Mouse (Mus musculus) embryonic facial prominence, embryonic 12.5 days (tissue): ENCODE results near the gene Utrn. TPM values are rescaled to one million over a fixed set of nuclear protein-coding genes. Genes with fewer than 3 reads are reported as not detected.

Experiments used
- ATAC-seq: fragments of 200-750 bp; cut with Nextera tagmentation; 2 replicates; pipeline ENCODE4 v1.8.0; 2017; ENCODE audit not compliant: insufficient number of reproducible peaks, insufficient read depth, low FRiP score, low TSS enrichment
- H3K27ac ChIP-seq: fragments of 300-500 bp; sonication (generic); 2 replicates; pipeline ENCODE4 v1.5.1; 2016; ENCODE audit warnings: mild to moderate bottlenecking
- H3K27me3 ChIP-seq: fragments of 300-500 bp; sonication (generic); 2 replicates; pipeline ENCODE4 v1.6.1; 2016; ENCODE audit warnings: mild to moderate bottlenecking, moderate library complexity
- H3K36me3 ChIP-seq: fragments of 300-500 bp; sonication (generic); 2 replicates; pipeline ENCODE4 v1.6.1; 2016; ENCODE audit warnings: mild to moderate bottlenecking
- H3K4me1 ChIP-seq: fragments of 300-500 bp; sonication (generic); 2 replicates; pipeline ENCODE4 v1.6.1; 2016
- H3K4me2 ChIP-seq: fragments of 300-500 bp; sonication (generic); replicated peaks from 2 replicates; pipeline ENCODE4 v1.6.1; 2016; ENCODE audit warnings: mild to moderate bottlenecking, moderate library complexity
- H3K4me3 ChIP-seq: fragments of 300-500 bp; sonication (generic); 2 replicates; pipeline ENCODE4 v1.5.1; 2016; ENCODE audit warnings: mild to moderate bottlenecking
- H3K9ac ChIP-seq: fragments of 300-500 bp; sonication (generic); 2 replicates; pipeline ENCODE4 v1.6.1; 2016; ENCODE audit warnings: mild to moderate bottlenecking, moderate library complexity
- H3K9me3 ChIP-seq: fragments of 300-500 bp; sonication (generic); 2 replicates; pipeline ENCODE4 v1.6.1; 2016; ENCODE audit warnings: mild to moderate bottlenecking, moderate library complexity
- WGBS: fragments of 180-500 bp; shearing (Covaris S2); methylation state at CpG from one replicate; pipeline ENCODE4 v1.1.7; 2016; 5-methylcytosine and 5-hydroxymethylcytosine counted together
- polyA plus RNA-seq: library from polyadenylated mRNA; unstranded; fragments of >200 nt; fragmentation: Nextera tagmentation; extraction: Ambion mirVana; gene quantifications from 2 replicates; pipeline ENCODE4 v1.2.1, GENCODE M21; 2016

Utrn gene
- polyA plus RNA-seq, 1 experiment from 2014 or later: 78.8 TPM

GRCm38 (mm10) chr10:12853776-12854175 is 15.4 kb downstream of the Utrn start:
- H3K9me3 ChIP-seq: no peaks in the 10 kb centered on the region
- no peak overlapping the region for H3K27ac ChIP-seq
- H3K9ac ChIP-seq: no peak overlapping the region
- 64% methylated on average over 6 of the region's 6 CpGs for WGBS
- 0 out of 2 replicates have a peak, but pooled peaks cover 4% of the 10 kb centered on the region for H3K36me3 ChIP-seq
- no peak overlapping the region for H3K4me3 ChIP-seq
- no peak overlapping the region for H3K4me2 ChIP-seq
- no peaks in the 10 kb centered on the region for H3K27me3 ChIP-seq
- no peak for ATAC-seq
- H3K4me1 ChIP-seq: peaks cover 17% of the 10 kb centered on the region

- no peak for ATAC-seq
- no peak overlapping the region for H3K4me3 ChIP-seq
- 49% methylated on average over 7 of the region's 7 CpGs for WGBS
- H3K36me3 ChIP-seq: no peaks in the 10 kb centered on the region
- peaks cover 19% of the 10 kb centered on the region for H3K4me1 ChIP-seq
- H3K9ac ChIP-seq: no peak overlapping the region
- H3K4me2 ChIP-seq: no peak overlapping the region
- H3K27ac ChIP-seq: no peak overlapping the region
- no peaks in the 10 kb centered on the region for H3K9me3 ChIP-seq
- no peaks in the 10 kb centered on the region for H3K27me3 ChIP-seq
Observed at GRCm38 (mm10) chr10:12853196-12853620, 16.0 kb downstream of the Utrn start.

- Histone ChIP-seq H3K4me2 (no peak overlapping the region), H3K27me3 (no peaks in the 10 kb centered on the region), H3K9ac (no peak overlapping the region), H3K4me1 (peaks cover 19% of the 10 kb centered on the region), H3K36me3 (no peaks in the 10 kb centered on the region), H3K4me3 (no peak overlapping the region), H3K9me3 (no peaks in the 10 kb centered on the region), H3K27ac (no peak overlapping the region)
- 85% methylated on average over 15 of the region's 15 CpGs for WGBS
- ATAC-seq: no peak
Observed at GRCm38 (mm10) chr10:12852416-12853195, 16.6 kb downstream of the Utrn start.

DNA sequence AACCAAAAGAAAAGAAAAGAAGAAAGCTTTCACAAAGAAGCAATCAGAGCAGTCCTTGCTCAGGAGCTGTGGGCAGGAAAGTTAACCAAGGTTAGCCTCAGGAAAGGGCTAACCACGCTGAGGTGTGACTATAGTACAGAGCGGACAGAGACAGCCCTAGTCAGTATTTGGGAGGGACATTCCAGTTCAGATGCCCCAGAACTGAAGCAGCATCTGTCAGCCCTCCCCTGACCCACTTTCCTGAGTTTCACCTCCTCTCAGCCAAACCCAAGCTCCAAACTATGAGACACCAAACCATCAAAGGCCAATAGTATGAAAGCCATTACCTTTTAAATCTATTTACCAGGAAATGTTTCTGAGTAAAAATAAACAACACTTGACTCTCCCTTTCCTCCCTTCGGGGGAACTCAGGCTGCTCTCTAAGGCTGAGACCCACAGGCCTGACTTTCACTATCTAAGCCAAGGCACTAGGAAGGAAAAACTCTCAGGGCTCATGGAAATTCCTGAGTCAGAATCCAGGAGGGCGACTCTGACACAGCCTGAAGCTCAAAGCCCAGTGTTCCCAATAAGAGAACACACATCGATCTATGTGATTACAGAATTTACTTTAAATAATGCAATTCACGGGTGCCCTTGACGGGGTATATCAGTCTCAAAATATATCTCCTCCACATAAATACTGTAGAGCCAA is 18.2 kb downstream of the Utrn start:
- no peaks in the 10 kb centered on the region for H3K27me3 ChIP-seq
- 76% methylated on average over 7 of the region's 7 CpGs for WGBS
- H3K9me3 ChIP-seq: no peaks in the 10 kb centered on the region
- H3K36me3 ChIP-seq: 0 out of 2 replicates have a peak, but pooled peaks cover 5% of the 10 kb centered on the region
- H3K4me2 ChIP-seq: no peak overlapping the region
- H3K4me1 ChIP-seq: peaks cover 19% of the 10 kb centered on the region
- no peak overlapping the region for H3K9ac ChIP-seq
- H3K4me3 ChIP-seq: no peak overlapping the region
- no peak for ATAC-seq
- H3K27ac ChIP-seq: no peak overlapping the region

DNA sequence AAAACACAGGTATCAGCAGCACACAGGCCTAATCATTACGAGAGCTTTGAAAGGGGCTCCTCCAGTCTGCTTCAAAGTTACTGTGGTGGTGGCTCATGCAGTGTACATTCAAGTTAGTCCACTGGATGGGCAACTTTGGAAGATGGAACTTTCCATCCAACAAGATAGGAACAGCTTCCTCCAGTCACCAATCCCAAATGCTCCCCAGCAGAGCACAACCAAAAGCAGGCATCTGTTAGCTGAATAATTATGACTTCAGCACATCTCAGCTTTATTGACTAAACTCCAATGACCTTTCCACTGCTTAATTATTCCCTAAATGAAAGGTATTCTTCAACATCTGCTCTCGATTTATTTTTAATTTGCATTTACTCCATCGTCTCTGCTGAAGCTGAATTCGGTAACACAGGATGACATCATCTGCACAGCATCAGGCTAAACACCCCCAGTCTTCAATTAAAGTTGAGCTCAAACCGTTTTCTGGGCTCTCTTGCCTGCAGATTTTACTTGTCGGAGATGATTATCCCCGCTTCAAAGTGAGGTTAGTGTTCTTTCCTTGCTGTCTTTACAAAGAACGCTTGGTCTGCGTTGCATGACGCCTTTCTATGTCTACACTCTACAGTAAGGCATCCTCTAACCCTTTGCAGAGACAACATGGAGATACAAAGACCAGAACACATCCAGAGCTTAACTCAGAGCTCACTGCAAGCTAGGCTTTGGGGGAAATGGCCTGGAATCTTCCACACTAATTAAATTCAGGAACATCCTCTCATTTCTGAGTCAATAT is 20.6 kb downstream of the Utrn start:
- Histone ChIP-seq H3K27me3 (no peaks in the 10 kb centered on the region), H3K4me3 (no peak overlapping the region), H3K4me2 (no peak overlapping the region), H3K9me3 (no peaks in the 10 kb centered on the region), H3K27ac (peak overlapping the region; percentile 60; the same call in 1 of the 2 replicates), H3K4me1 (peaks cover 14% of the 10 kb centered on the region), H3K9ac (no peak overlapping the region), H3K36me3 (0 out of 2 replicates have a peak, but pooled peaks cover 5% of the 10 kb centered on the region)
- ATAC-seq: peak; percentile 38; the same call in 1 of the 2 replicates
- 47% methylated on average over 10 of the region's 10 CpGs for WGBS

DNA sequence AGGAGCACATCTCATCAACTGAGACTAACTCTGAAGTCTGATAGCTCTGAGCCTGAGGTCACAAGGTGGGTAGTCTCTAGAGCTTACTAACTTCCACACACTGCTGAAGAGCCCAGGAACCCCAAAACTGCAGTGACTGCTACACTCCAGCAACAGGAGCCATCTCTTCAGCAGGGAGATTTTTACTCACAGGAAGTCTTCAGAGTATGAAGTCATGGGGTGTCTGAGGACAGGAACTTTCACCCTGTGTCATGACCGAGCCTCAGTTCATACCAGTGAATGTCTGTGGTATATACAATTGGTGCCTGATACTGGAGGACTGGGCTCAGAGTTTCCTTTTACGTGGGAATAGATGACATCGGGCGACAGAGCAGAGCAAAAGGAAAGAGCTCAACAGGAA is 26.6 kb downstream of the Utrn start:
- no peak for ATAC-seq
- Histone ChIP-seq H3K27me3 (no peaks in the 10 kb centered on the region), H3K9ac (no peak overlapping the region), H3K27ac (no peak overlapping the region), H3K9me3 (no peaks in the 10 kb centered on the region), H3K36me3 (0 out of 2 replicates have a peak, but pooled peaks cover 5% of the 10 kb centered on the region), H3K4me1 (no peaks in the 10 kb centered on the region), H3K4me2 (no peak overlapping the region), H3K4me3 (no peak overlapping the region)
- 71% methylated on average over 4 of the region's 4 CpGs for WGBS

DNA sequence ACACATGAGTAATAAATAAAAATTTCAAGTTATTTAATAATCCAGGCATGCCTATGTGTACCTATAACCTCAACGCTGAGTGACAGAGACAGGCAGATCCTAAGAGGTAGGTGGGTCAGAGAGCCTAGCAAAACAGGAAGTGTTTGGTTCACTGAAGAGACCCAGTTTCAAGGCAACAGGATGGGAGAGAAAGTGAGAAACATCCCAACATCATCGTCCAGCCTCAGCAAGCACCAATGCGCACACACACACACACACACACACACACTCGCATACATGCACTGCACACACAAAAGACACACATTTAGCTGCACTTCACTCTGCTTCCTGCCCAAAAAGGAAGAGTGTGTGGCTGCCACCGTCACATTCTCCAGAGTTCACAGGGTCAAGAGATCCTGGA is 27.7 kb downstream of the Utrn start:
- WGBS: 64% methylated on average over 5 of the region's 5 CpGs
- Histone ChIP-seq H3K4me1 (no peaks in the 10 kb centered on the region), H3K27me3 (no peaks in the 10 kb centered on the region), H3K9me3 (no peaks in the 10 kb centered on the region), H3K9ac (no peak overlapping the region), H3K27ac (no peak overlapping the region), H3K4me2 (no peak overlapping the region), H3K4me3 (no peak overlapping the region), H3K36me3 (no peaks in the 10 kb centered on the region)
- no peak for ATAC-seq

DNA sequence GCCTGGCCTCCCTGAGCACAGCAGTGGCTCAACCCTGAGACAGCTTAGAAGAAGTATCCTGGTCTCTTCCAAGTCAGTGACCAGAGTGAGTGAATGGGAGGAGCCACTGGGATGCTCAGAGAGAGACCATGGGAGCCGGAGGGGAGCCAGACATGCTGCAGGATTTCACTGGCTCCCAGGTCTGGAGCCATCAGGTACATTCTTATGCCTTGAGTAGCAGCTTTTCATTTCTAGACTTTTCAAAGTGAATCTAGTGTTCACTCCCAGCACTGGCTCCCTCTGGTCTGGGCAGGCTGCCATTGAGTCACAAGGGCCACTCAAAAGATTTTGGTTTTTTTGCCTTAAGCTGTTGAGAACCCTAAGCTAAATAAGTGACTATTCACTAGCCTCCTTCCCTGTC is 31.5 kb downstream of the Utrn start:
- H3K36me3 ChIP-seq: no peaks in the 10 kb centered on the region
- no peak overlapping the region for H3K27ac ChIP-seq
- no peaks in the 10 kb centered on the region for H3K4me1 ChIP-seq
- no peak overlapping the region for H3K4me2 ChIP-seq
- no peaks in the 10 kb centered on the region for H3K27me3 ChIP-seq
- H3K9ac ChIP-seq: no peak overlapping the region
- ATAC-seq: no peak
- 65% methylated on average over 1 of the region's 1 CpGs for WGBS
- no peak overlapping the region for H3K4me3 ChIP-seq
- no peaks in the 10 kb centered on the region for H3K9me3 ChIP-seq

GRCm38 (mm10) chr10:12836048-12836816 is 32.9 kb downstream of the Utrn start:
- ATAC-seq: no peak
- no peak overlapping the region for H3K4me2 ChIP-seq
- H3K27me3 ChIP-seq: no peaks in the 10 kb centered on the region
- no peak overlapping the region for H3K27ac ChIP-seq
- no peaks in the 10 kb centered on the region for H3K36me3 ChIP-seq
- no peaks in the 10 kb centered on the region for H3K9me3 ChIP-seq
- H3K4me3 ChIP-seq: no peak overlapping the region
- no peaks in the 10 kb centered on the region for H3K4me1 ChIP-seq
- H3K9ac ChIP-seq: no peak overlapping the region
- WGBS: 88% methylated on average over 14 of the region's 14 CpGs

DNA sequence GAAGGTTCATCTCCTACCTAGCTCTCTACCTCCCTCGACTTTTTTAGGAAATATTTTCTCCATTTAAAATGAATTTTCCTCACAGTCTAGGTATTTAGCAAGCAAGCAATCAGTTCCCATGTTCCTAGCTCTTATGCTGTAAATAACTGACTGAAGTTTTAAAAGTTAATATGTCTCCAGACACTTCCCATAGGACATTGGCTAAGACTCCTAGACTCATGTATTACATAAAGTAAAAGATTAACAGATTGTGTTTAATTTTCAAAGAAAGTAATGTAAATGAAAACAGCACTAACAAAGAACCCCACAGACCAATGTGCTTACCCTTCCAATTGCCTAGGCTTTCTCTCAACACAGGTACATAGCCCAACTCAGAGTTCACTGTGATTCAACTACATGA is 35.0 kb downstream of the Utrn start:
- Histone ChIP-seq H3K27ac (no peak overlapping the region), H3K9me3 (no peaks in the 10 kb centered on the region), H3K9ac (no peak overlapping the region), H3K4me1 (no peaks in the 10 kb centered on the region), H3K36me3 (no peaks in the 10 kb centered on the region), H3K4me2 (no peak overlapping the region), H3K27me3 (no peaks in the 10 kb centered on the region), H3K4me3 (no peak overlapping the region)
- WGBS: 70% methylated on average over 1 of the region's 1 CpGs
- ATAC-seq: no peak

GRCm38 (mm10) chr10:12832163-12832562 is 37.0 kb downstream of the Utrn start:
- 87% methylated on average over 8 of the region's 8 CpGs for WGBS
- no peaks in the 10 kb centered on the region for H3K36me3 ChIP-seq
- no peak for ATAC-seq

More at GRCm38 (mm10) chr10:12832163-12832562, 37.0 kb downstream of the Utrn start:
- no peak overlapping the region for H3K4me3 ChIP-seq
- no peaks in the 10 kb centered on the region for H3K27me3 ChIP-seq
- no peak overlapping the region for H3K9ac ChIP-seq
- no peaks in the 10 kb centered on the region for H3K4me1 ChIP-seq
- H3K4me2 ChIP-seq: no peak overlapping the region
- H3K9me3 ChIP-seq: no peaks in the 10 kb centered on the region
- H3K27ac ChIP-seq: no peak overlapping the region
